ENCODE assay signal across 16 mouse cellular contexts in genomic region chr16:49878051-49878450, GRCm38 (mm10).
"Had no signal": no experiment of that assay in that cellular context is flagged by ENCODE, and none has a peak within 500 bp of the region (broad histone marks: within the 10 kb centered on the region; RNA-seq: fewer than 3 reads in every experiment).

No protein-coding gene starts in this region.

- DNase-seq: cerebellum, adult 8-10 months; cerebellum, adult 9-10 months; cerebellum, adult 9-11 months; cerebellum, postnatal 10 days; cerebellum, postnatal 14 days; cerebellum, postnatal 25 days; cerebellum, postnatal 36 days; embryo, embryonic 11 days; forebrain, postnatal 0 days; gastrocnemius, adult 2 months; gastrocnemius, postnatal 10 days; gastrocnemius, postnatal 14 days; gastrocnemius, postnatal 25 days; gastrocnemius, postnatal 36 days; heart, adult 18-20 months; heart, adult 2 months had no signal
